Mouse (Mus musculus) lung, embryonic 14.5 days (tissue): ENCODE data around the gene Tmem131. TPM values are rescaled to one million over a fixed set of nuclear protein-coding genes. Genes with fewer than 3 reads are reported as not detected.
A peak's percentile ranks its signal among the peaks of the same experiment; 100 is the strongest.

ENCODE experiments used
- ATAC-seq: fragments of 200-750 bp; cut with Nextera tagmentation; 2 replicates; pipeline ENCODE4 v1.8.0; 2017; ENCODE audit warnings: mild to moderate bottlenecking, moderate TSS enrichment, moderate library complexity; ENCODE audit not compliant: insufficient read depth
- DNase-seq: peaks from one replicate; pipeline ENCODE4 v3.0.0-alpha.2; 2015
- H3K27ac ChIP-seq: fragments of 300-500 bp; sonication (generic); 2 replicates; pipeline ENCODE4 v1.5.1; 2014; ENCODE audit warnings: low read depth, mild to moderate bottlenecking, moderate library complexity
- H3K27me3 ChIP-seq: fragments of 300-500 bp; sonication (generic); 2 replicates; pipeline ENCODE4 v1.6.1; 2014; ENCODE audit warnings: low read length, control low read depth; ENCODE audit not compliant: insufficient read depth
- H3K36me3 ChIP-seq: fragments of 300-500 bp; sonication (generic); 2 replicates; pipeline ENCODE4 v1.6.1; 2014; ENCODE audit warnings: control low read depth; ENCODE audit not compliant: insufficient read depth
- H3K4me1 ChIP-seq: fragments of 300-500 bp; sonication (generic); 2 replicates; pipeline ENCODE4 v1.6.1; 2014; ENCODE audit warnings: antibody characterized with exemption, control low read depth; ENCODE audit not compliant: insufficient read depth
- H3K4me2 ChIP-seq: fragments of 300-500 bp; sonication (generic); 2 replicates; pipeline ENCODE4 v1.6.1; 2014; ENCODE audit warnings: mild to moderate bottlenecking
- H3K4me3 ChIP-seq: fragments of 300-500 bp; sonication (generic); 2 replicates; pipeline ENCODE4 v1.5.1; 2014; ENCODE audit warnings: low read depth, low read length
- H3K9ac ChIP-seq: fragments of 300-500 bp; sonication (generic); 2 replicates; pipeline ENCODE4 v1.6.1; 2014
- H3K9me3 ChIP-seq: fragments of 300-500 bp; sonication (generic); 2 replicates; pipeline ENCODE4 v1.6.1; 2016; ENCODE audit warnings: low read depth, low read length, control low read depth
- CTCF ChIP-seq: IDR thresholded peaks from 2 replicates; pipeline ENCODE4 v1.5.1; 2016; ENCODE audit warnings: antibody characterized with exemption, low read depth
- WGBS: fragments of 180-500 bp; shearing (Covaris S2); extraction: QIAGEN DNeasy Blood & Tissue Kit; methylation state at CpG from one replicate; pipeline ENCODE4 v1.1.7; 2014; 5-methylcytosine and 5-hydroxymethylcytosine counted together
- polyA plus RNA-seq: library from polyadenylated mRNA; unstranded; fragments of >200 nt; fragmentation: Nextera tagmentation; extraction: Ambion mirVana; gene quantifications from 2 replicates; pipeline ENCODE4 v1.2.1, GENCODE M21; 2014

The Tmem131 gene
- polyA plus RNA-seq, 1 experiment from 2014 or later, result 18.4 TPM

DNA sequence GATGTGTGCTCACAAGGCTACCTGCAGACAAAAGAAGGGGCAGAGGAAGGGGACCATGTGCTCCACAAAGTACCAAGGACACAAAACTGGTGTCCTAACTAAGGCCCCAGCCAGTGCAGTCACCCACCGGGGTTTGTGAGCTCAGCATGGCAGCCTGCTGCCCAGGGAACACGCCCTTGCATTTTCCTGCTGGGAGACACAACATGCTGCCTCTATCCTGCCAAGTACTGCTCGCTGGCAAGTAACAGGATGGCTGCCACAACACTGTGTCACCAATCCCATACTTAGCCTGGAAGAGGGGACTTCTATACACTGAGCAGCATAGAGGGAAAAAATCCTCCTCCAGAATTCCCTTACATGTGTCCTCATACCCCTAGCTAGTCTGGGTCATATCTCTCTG lies 78.7 kb downstream of the Tmem131 start:
- Histone ChIP-seq H3K4me1 (no peaks in the 10 kb centered on the region), H3K4me2 (no peak overlapping the region), H3K4me3 (no peak overlapping the region), H3K27ac (no peak overlapping the region), H3K9me3 (no peaks in the 10 kb centered on the region), H3K9ac (no peak overlapping the region), H3K27me3 (no peaks in the 10 kb centered on the region), H3K36me3 (0 out of 2 replicates have a peak, but pooled peaks cover 4% of the 10 kb centered on the region)
- ATAC-seq, result no peak
- no peak for DNase-seq
- no peak for TF ChIP-seq CTCF
- 81% methylated on average over 3 of the region's 3 CpGs for WGBS

GRCm38 (mm10) chr1:36861775-36862174 lies 81.7 kb downstream of the Tmem131 start:
- no peaks in the 10 kb centered on the region for H3K4me1 ChIP-seq
- 75% methylated on average over 2 of the region's 2 CpGs for WGBS
- H3K36me3 ChIP-seq, result no peaks in the 10 kb centered on the region
- peak overlapping the region; percentile 15; the same call in 1 of the 2 replicates for H3K27ac ChIP-seq
- no peak overlapping the region for H3K4me3 ChIP-seq
- no peak overlapping the region for H3K4me2 ChIP-seq
- ATAC-seq (no peak), DNase-seq (peak; percentile 23)
- H3K9me3 ChIP-seq, result no peaks in the 10 kb centered on the region
- H3K9ac ChIP-seq, result no peak overlapping the region
- no peaks in the 10 kb centered on the region for H3K27me3 ChIP-seq
- no peak for TF ChIP-seq CTCF

GRCm38 (mm10) chr1:36860876-36861275 lies 82.6 kb downstream of the Tmem131 start:
- Histone ChIP-seq H3K27me3 (no peaks in the 10 kb centered on the region), H3K4me3 (no peak overlapping the region), H3K9me3 (no peaks in the 10 kb centered on the region), H3K4me2 (no peak overlapping the region), H3K9ac (no peak overlapping the region), H3K36me3 (no peaks in the 10 kb centered on the region), H3K27ac (peak overlapping the region; percentile 74; the same call in 1 of the 2 replicates), H3K4me1 (no peaks in the 10 kb centered on the region)
- no peak for DNase-seq
- WGBS, result 35% methylated on average over 1 of the region's 1 CpGs
- no peak for ATAC-seq
- TF ChIP-seq CTCF, result no peak

- Histone ChIP-seq H3K4me2 (no peak overlapping the region), H3K27ac (peak overlapping the region; percentile 58; the same call in 1 of the 2 replicates), H3K4me1 (no peaks in the 10 kb centered on the region), H3K36me3 (no peaks in the 10 kb centered on the region), H3K4me3 (no peak overlapping the region), H3K9me3 (no peaks in the 10 kb centered on the region), H3K27me3 (no peaks in the 10 kb centered on the region), H3K9ac (no peak overlapping the region)
- ATAC-seq, result peak; percentile 76; the same call in 1 of the 2 replicates
- TF ChIP-seq CTCF, result no peak
- DNase-seq, result peak; percentile 62
- 35% methylated on average over 4 of the region's 4 CpGs for WGBS
These were observed 83.0 kb downstream of the Tmem131 start for GRCm38 (mm10) chr1:36860431-36860849.

DNA sequence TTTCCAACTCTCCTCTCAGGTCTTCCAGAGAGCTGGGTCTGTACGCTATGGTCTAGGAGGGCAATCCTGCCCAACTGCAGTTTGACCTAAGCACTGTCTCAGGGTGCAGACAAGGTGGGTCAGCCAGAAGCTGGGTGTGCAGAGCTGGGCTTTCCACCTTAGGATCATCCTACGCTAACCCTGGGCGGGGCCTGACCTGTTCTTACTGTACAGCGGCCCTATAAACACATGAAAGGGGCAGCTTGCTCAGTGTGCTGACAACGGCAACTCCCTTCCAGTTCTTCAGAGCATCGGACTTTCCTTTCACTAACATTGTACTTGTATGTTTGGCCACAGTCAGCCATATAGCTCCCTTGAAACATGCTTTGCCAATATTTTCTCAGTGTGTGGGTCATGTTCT lies 86.4 kb downstream of the Tmem131 start:
- ATAC-seq, result no peak
- H3K9ac ChIP-seq, result no peak overlapping the region
- no peak for TF ChIP-seq CTCF
- H3K27me3 ChIP-seq, result no peaks in the 10 kb centered on the region
- no peaks in the 10 kb centered on the region for H3K9me3 ChIP-seq
- no peak overlapping the region for H3K4me2 ChIP-seq
- WGBS, result 92% methylated on average over 6 of the region's 6 CpGs
- no peaks in the 10 kb centered on the region for H3K4me1 ChIP-seq
- peaks cover 8% of the 10 kb centered on the region; the same call in 1 of the 2 replicates for H3K36me3 ChIP-seq
- H3K27ac ChIP-seq, result no peak overlapping the region
- no peak overlapping the region for H3K4me3 ChIP-seq
- DNase-seq, result no peak

- Histone ChIP-seq H3K36me3 (peaks cover 8% of the 10 kb centered on the region; the same call in 1 of the 2 replicates), H3K4me2 (no peak overlapping the region), H3K9ac (no peak overlapping the region), H3K27ac (no peak overlapping the region), H3K9me3 (no peaks in the 10 kb centered on the region), H3K4me3 (no peak overlapping the region), H3K27me3 (no peaks in the 10 kb centered on the region), H3K4me1 (no peaks in the 10 kb centered on the region)
- DNase-seq (no peak), ATAC-seq (no peak)
- WGBS, result 89% methylated on average over 10 of the region's 10 CpGs
- no peak for TF ChIP-seq CTCF
These were observed 89.2 kb downstream of the Tmem131 start for GRCm38 (mm10) chr1:36854198-36854765.

DNA sequence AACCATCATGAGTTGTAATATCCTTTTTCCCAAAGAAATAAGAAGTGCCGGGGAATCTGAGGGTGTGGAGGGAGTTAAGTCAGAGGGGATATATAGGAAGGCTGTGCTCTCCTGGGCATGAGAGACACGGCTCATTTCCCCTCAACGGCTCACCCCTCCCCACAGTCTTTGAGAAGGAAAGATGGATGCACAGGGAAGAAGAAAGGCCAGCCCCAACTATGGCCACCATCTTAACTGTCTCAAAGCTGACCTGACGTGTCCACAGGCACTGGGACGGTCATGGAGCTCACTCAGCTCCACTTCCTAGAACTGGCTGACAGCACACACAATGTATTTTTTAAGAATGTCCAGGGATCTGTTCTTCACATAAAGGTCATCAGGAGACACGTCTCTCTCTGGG lies 91.4 kb downstream of the Tmem131 start:
- no peak overlapping the region for H3K4me3 ChIP-seq
- H3K27me3 ChIP-seq, result no peaks in the 10 kb centered on the region
- no peak for TF ChIP-seq CTCF
- DNase-seq, result no peak
- no peaks in the 10 kb centered on the region for H3K9me3 ChIP-seq
- ATAC-seq, result no peak
- H3K4me1 ChIP-seq, result no peaks in the 10 kb centered on the region
- peaks cover 8% of the 10 kb centered on the region; the same call in 1 of the 2 replicates for H3K36me3 ChIP-seq
- no peak overlapping the region for H3K27ac ChIP-seq
- 80% methylated on average over 6 of the region's 6 CpGs for WGBS
- H3K9ac ChIP-seq, result no peak overlapping the region
- no peak overlapping the region for H3K4me2 ChIP-seq

- H3K36me3 ChIP-seq, result peaks cover 8% of the 10 kb centered on the region; the same call in 1 of the 2 replicates
- TF ChIP-seq CTCF, result no peak
- DNase-seq (no peak), ATAC-seq (no peak)
- 80% methylated on average over 4 of the region's 4 CpGs for WGBS
- H3K9me3 ChIP-seq, result no peaks in the 10 kb centered on the region
- H3K4me3 ChIP-seq, result no peak overlapping the region
- H3K27ac ChIP-seq, result no peak overlapping the region
- H3K4me2 ChIP-seq, result no peak overlapping the region
- no peaks in the 10 kb centered on the region for H3K27me3 ChIP-seq
- no peak overlapping the region for H3K9ac ChIP-seq
- H3K4me1 ChIP-seq, result no peaks in the 10 kb centered on the region
These were observed 92.1 kb downstream of the Tmem131 start for GRCm38 (mm10) chr1:36851392-36851791.
